Mouse (Mus musculus) testis, adult 2 months (tissue): ENCODE measurements around the gene Gm13128.
"Not testable (repeated sequence)": the region's sequence is repeated elsewhere in the genome, so short reads cannot be mapped to it uniquely, and the experiment has no call there.

Source experiments
- CTCF ChIP-seq: fragments of 200-500 bp; IDR thresholded peaks from 2 replicates; pipeline ENCODE4 v1.5.1; 2012; ENCODE audit warnings: low read depth, mild to moderate bottlenecking, inconsistent platforms, low read length, moderate library complexity; ENCODE audit not compliant: control insufficient read depth, insufficient read depth, insufficient replicate concordance
- POLR2A ChIP-seq: fragments of 200-500 bp; IDR thresholded peaks from 2 replicates; pipeline ENCODE4 v1.6.1; 2012; ENCODE audit warnings: low read depth, mild to moderate bottlenecking, inconsistent platforms, low read length, moderate library complexity; ENCODE audit not compliant: control insufficient read depth

DNA sequence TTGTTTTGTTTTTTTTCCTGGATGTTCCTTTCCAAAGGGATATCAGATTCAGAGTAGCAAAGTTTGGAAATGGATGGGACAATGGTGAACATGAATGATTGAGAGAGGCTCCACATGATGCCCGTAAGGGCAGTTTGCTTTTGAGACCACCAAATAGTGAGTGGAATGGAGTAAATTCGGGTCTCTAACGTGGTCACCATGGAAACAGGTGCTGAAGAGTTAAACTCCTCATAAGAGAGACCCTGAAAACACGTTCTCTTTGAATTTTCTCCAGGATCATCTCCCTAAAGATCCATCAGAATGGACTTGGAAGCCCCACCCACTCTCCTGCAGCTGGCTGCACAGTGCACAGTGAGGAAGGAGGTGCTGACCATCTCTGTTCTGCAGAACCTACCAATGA is at the start of gene Gm13128:
- TF ChIP-seq POLR2A, CTCF: not testable (repeated sequence)
